Mouse (Mus musculus) lung, postnatal 0 days (tissue): Measurements from ENCODE around the gene B430306N03Rik.

ENCODE experiments used
- CTCF ChIP-seq: IDR thresholded peaks from 2 replicates; pipeline ENCODE4 v1.5.1; 2016; ENCODE audit warnings: antibody characterized with exemption, mild to moderate bottlenecking
- EP300 ChIP-seq: IDR thresholded peaks from 2 replicates; pipeline ENCODE4 v1.6.1; 2016; ENCODE audit warnings: antibody characterized with exemption, mild to moderate bottlenecking, control low read depth

GRCm38 (mm10) chr17:48362966-48363365 lies 47.0 kb downstream of the B430306N03Rik start:
- no peak for TF ChIP-seq CTCF
- TF ChIP-seq EP300, result no peak
